Mouse (Mus musculus): Measurements from ENCODE around the gene Kcnj12. TPM values are rescaled to one million over a fixed set of nuclear protein-coding genes. Genes with fewer than 3 reads are reported as not detected.

The Kcnj12 gene
- 1 to 10 TPM; 8.2 to 8.3 TPM for total RNA-seq (2021)

DNA sequence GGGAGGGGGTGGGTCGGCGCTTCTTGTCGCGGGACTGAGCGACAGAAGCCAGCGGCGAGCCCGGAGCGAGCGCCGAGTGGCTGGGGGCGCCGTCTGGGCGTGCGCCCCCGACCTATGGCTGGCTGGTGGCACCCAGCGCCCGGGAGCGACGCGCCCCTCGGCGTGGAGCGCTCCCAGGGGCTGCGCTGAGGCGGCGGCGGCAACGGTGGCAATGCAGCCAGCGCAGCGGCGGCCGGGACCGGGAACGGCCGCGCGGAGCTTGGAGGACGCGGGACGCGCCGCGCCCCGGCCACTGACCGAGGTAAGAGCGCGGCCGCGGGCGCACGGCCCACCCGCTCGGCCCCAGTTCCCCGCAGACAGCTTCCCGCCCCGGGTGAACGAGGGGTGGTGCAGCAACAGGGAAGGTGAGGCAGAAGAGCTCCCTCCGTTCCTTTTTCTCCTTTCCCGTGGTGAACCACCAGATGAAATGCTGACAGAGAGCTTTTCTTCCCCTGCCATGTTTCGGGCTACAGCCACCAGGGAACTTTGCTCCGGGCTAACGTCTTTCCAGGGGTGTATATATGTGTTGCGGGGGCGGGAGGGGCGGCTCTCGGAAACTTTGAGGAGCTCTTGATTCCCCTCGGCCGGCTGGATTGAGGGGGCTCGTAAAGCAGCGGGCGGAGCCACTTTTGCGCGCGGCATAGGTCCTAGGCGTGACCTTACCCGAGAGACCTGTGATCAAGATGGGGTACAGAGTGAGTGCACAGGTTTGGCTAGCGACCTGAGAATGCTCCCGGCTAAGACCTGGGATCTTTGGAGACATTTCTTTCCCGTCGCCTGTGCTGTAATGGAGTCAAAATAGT, at the start of gene Kcnj12:
TSS of gene Kcnj12 (plus strand) at position 15 of the 842 bp plus-strand sequence.
- intact Hi-C loops (cut with DNase I): no loop called here
- DNase-seq (ENCODE audit: extremely low spot score in 1 of 2, low spot score in 2 of 2): no peak

DNA sequence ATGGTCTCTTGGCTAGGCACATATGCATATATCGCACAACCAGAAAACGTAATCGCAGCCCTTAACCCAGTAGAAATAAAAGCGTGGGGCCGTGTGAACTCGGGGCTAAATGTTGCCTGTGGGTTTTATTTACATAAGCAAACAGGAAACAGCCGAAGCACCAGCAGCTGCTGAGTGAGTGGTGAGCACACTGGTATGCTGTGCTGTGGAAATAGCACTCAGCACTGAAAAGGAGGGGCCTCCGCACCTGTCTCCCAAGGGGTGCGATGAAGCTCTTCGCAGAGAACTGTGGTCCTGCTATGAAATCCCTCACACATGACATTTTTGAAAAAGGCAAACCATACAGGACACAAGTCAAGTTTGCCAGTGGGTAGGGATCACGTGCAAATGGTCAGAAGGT, 47.3 kb upstream of the Kcnj12 start:
- intact Hi-C loops (cut with DNase I): no loop called here
- DNase-seq (ENCODE audit: extremely low spot score in 1 of 2, low spot score in 2 of 2): no peak

DNA sequence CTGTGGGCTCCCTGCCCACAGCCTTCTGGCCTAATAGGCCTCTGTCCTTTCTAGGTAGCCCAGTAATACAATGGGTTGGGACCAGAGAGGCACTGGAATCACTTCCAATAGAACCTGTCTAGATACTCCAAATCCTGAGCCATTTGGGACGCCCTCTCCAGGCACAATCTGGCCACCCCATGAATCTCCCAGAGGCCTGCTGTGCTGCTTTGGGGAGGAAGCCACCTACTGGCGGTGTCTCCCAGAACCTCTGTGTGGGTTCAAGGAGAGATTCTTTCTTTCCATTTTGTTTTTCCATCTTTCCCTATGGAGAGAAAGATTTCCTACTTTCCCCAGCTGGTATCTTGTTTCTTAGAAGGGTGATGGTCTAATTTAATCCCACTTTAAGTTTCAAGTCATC, 46.1 kb upstream of the Kcnj12 start:
- DNase-seq (ENCODE audit: extremely low spot score in 1 of 2, low spot score in 2 of 2): no peak
- intact Hi-C loops (cut with DNase I): no loop called here

DNA sequence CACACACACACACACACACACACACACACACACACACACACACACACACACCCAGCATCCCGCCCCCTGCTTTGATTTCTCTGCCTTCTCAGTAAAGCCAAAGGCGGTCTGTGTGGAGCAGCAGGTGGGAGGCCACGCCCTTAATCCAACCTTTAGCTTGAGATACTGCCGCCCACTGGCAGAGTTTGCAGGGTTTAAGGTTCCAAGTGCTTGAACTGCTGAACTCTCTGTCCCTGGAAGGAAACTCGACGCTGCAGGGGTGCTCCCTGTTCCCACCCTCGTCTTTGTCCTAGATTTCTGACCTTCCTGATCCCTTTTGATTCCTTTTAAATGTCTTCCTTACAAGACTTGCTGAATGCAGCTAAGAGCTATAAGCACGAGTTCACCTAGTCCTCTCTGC, 45.6 kb upstream of the Kcnj12 start:
- peak in 1 of 2 experiments; percentile 87 for DNase-seq (ENCODE audit: extremely low spot score in 1 of 2, low spot score in 2 of 2)
- intact Hi-C loops (cut with DNase I): no loop called here

DNA sequence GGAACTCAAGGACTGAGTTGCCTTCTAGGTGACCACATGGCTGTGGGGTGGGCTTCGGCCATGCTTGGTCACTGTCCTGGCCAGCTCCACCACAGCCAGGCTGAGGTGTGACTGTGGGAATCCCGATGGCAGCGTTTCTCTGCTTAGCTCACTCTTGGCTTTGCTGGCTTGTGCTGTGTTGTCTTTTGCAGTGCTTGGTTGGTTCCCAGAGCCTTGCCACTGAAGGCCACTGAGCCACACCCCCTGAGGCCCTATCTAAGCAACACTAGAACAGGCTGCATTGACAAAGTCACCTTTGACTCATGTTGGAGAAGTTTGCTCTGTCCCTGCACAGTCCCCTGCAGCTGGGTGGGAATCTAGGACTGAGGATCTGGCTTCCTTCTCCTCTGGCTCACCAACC, 45.2 kb upstream of the Kcnj12 start:
- intact Hi-C loops (cut with DNase I): no loop called here
- DNase-seq (ENCODE audit: extremely low spot score in 1 of 2, low spot score in 2 of 2): peak in 1 of 2 experiments; percentile 47

DNA sequence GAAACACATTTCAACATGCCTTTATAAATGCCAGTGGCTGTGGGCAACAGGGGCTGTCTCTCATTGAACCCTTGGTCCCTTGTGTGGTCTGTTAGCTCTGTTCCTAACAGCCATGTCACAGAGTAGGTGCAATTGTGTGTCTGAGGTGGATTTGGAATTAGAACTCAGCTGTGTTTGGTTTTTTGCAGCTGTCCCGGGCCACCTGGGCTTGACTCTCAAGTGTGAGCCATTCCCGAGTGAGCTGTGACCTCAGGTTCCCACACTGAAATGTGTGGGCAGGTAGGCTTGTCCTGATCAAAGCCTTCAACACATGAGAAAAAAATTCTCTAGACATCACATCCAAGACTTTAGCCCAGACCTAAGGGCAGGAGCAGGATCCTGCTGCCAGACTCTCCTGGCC, 43.7 kb upstream of the Kcnj12 start:
- no peak for DNase-seq (ENCODE audit: extremely low spot score in 1 of 2, low spot score in 2 of 2)
- intact Hi-C loops (cut with DNase I): no loop called here

DNA sequence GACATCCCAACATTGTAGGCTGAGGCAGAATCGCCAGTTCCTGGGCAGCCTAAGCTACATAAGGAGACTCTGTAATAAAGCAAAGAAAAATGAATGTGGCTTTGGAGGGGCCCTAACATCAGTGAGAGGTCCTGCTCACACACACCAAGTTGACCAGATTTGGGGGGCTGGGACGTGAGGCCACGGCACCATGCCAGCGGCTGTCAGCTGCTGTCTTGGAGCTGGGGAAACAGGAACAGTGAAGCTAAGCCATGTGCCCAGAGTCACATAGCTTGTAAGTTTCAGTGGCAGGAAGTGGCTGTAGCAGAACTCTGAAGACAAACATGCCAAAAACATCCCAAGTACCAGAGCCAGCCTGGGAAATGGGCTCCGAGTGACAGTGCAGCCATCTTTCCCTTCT, 42.6 kb upstream of the Kcnj12 start:
- intact Hi-C loops (cut with DNase I): no loop called here
- no peak for DNase-seq (ENCODE audit: extremely low spot score in 1 of 2, low spot score in 2 of 2)

DNA sequence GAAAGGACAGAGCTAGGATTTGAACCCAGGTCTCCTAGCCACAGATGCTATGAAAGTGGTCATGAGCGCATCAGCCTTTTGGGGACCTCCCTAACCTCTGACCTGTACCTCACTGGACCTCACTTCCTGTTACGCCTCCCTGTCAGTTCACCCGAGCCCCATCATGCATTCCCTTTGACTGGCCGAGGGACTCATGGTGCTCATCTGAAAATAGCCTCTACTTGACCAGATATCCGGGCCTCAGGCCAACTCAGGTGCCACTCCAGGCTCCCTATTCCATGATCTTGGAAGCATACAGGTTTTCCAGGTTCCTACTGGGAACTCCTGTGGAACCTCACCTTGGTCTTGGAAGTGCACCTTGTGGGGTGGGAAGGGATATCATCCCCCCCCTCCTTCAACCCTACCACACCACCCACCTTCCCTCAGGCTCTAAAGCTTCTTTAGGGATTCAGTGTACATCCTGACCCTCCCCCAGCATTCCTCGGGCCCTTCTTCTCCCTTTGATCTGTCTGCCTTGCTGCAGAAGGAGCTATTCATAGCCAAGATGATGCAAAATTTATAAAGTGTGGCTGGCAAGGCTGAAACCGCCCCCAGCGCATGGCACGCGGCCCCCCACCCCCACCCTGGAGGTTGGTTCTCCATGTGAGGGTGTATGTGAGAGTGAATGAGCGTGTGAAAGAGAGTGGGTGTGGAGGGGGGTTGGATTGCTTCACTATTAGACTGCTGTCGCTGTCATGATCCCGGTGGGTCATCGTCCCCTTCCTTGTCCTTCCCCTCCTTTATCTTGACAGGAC, 40.5 kb upstream of the Kcnj12 start:
- intact Hi-C loops (cut with DNase I): no loop called here
- DNase-seq (ENCODE audit: extremely low spot score in 1 of 2, low spot score in 2 of 2): no peak

DNA sequence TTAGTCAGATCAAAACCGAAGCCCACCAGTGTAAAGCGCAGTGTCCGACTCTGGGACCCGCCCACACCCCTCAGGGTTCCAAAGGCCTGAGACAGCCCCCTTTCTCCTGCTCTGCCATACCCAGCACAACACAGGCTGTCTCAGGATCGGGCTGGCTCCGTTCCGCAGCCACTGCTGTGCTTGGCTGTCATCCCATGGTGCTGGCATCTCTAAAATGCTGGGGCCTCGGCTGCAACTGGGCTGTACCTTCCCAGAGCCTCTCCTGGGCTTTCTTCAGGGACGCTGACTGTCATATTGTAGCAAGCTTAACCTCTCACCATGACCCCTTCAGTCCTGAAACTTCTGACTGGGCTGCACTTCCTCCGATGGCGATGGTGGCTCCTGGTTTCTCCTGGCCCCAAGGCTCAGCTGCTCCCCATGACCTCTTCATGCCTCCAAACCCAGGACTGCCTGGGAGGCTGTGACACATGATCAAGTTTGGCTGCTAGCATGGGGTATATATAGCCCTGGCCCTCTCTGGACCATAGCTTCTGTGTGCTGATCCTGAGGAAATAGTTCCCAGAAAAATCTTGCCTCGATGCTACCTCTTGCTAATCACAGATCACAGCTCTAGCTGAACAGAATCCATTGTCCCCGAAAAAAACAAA, 37.3 kb upstream of the Kcnj12 start:
- DNase-seq (ENCODE audit: extremely low spot score in 1 of 2, low spot score in 2 of 2): peak; percentile 38 to 61
- intact Hi-C loops (cut with DNase I): no loop called here

DNA sequence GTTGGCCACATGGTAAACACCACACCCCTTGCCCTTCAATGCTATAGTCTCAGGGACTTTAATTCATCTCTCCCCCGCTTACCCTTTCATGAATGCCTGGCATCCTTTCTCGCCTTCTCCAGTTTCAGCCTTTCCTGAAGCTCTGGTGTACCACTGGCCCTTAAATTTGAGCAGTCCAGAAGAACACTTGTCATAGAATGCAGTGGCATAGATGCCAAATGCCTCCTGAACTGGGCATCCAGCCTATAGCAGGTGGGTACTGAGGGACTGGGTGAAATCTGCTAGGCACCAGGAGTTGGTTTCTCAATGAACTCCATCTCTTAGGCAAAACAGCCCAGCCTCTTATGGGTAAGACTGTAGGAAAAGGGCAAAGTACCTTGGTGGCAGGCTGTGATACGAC, 31.9 kb upstream of the Kcnj12 start:
- no peak for DNase-seq (ENCODE audit: extremely low spot score in 1 of 2, low spot score in 2 of 2)
- intact Hi-C loops (cut with DNase I): no loop called here

DNA sequence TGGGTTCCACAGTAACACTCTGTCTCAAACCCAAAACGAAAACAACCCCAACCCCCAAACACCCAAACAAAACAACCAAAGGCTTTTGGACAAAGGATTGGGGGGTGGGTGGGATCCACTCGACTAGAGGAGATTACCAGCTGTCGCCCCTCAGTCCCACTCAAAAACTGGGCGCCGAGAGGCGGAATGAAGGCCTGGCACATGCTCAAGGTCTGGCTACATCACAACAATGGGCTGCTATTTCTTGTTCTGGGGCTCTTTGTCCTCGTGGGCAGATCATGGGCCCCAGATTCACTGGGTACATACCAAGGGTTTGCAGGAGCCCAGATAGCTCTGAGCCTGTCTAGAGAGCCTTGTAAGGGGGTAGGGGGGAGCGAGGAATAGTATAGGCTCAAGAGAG, 19.6 kb upstream of the Kcnj12 start:
- intact Hi-C loops (cut with DNase I): no loop called here
- DNase-seq (ENCODE audit: extremely low spot score in 1 of 2, low spot score in 2 of 2): no peak

DNA sequence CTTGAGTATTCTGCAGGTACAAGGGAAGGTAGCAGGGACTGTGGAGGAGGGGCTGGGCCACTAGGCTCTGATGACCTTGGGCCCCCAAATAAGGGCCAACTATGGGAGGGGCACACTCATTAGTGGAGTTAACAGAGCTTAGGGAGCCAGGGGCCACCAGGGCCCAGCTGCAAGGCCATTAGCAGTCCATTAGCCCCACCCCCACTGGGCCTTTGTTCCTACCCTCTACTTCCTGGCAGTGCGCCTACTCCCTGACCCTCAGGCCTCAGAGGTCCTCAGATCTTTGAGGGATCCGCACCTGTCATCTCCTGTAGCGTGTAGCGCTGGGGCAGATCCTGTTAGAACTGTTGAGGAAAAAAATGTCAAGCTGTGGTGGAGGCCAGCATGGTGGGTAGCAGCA, 18.3 kb upstream of the Kcnj12 start:
- DNase-seq (ENCODE audit: extremely low spot score in 1 of 2, low spot score in 2 of 2): peak in 1 of 2 experiments; percentile 52
- intact Hi-C loops (cut with DNase I): no loop called here

DNA sequence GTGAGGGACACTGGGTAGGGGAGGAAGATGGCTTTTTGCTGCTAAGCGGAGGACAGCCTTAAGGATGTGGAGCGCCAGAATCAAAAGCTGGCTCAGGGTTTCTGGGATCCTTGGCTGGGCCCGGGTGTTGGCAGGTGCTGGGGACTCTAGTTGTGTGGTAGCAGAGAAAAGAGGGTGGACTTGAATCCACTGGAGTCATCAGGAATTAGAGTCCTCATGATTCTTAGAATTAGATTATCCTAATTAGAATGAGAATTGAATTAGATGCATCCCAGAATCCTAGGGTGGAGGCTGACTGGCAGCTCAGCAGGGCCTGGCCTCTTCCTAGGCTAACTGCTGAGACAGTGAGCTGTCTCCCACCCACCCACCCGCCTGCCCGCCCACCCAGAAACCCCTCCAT, 17.6 kb upstream of the Kcnj12 start:
- DNase-seq (ENCODE audit: extremely low spot score in 1 of 2, low spot score in 2 of 2): no peak
- intact Hi-C loops (cut with DNase I): no loop called here

DNA sequence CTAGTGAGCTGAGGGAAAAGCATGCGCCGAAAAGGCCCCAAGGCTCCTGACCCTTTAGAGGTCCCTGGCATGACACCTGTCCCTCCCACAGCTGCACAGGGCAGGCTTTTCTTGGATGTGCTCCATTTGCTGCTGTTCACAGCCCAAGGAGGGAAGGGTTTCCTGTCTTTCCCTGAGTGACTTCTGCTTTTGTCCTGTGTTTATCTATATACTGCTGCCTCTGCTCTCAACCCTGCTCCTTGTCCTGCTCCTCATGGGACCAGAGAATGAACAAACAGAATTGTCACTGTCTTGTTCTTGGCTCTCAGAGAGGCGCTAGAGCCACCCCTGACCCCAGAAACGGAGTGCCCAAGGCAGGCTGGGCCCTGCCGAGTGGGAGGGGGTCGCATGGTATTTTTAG, 17.0 kb upstream of the Kcnj12 start:
- DNase-seq (ENCODE audit: extremely low spot score in 1 of 2, low spot score in 2 of 2): no peak
- intact Hi-C loops (cut with DNase I): no loop called here

DNA sequence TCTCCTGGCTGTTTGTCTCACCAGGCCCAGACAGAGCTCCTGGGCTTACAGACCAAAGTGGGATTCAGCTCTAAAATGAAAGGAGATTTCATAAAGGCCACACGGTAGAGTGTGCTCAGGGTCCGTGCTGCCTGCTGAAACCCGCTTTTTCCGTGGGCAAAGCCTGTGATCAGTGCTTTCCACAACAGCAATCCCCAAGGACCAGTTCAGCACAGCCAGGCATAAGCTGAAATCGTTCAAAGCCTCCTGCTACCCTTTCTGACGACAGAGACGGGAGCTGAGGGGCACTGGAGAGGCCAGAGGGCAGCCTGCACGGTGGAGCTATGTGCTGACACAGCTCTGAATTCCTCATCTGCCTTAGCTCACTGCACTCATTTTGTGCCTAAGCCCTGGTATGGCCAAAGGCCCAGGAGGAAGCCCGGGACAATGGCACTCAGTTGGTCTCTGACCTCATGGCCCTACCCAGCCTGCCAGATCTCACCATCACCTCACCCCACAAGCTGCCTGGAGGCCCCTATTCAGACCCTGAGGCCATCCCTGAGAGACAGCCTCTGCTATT, 10.5 kb upstream of the Kcnj12 start:
- peak in 1 of 2 experiments; percentile 19 for DNase-seq (ENCODE audit: extremely low spot score in 1 of 2, low spot score in 2 of 2)
- intact Hi-C loops (cut with DNase I): no loop called here

DNA sequence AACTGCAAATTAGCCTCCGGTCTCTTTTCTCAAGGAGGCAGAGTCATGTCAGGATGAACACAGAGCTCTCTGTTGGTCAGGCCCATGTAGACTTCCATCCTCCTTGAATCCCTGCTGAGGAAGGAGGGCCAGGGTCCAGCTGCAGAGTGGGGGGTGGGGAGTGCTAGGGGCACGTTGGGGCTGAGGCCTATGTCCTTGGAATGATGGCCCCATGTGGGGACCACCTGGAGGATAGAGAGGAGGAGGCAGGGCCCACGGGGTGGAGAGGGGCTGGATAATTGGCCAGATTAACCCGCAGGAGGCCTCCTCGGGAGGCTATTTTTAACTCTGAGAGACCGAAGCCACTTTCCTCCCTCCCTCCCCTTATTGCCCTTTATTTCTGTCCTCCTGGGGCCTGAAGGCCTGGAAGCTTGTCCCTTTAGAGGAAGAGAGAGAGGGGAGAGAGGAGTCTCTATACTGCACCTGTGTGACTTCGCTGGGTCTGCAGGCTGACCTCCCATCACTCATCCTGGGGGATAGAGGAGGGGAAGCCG, 5.4 kb upstream of the Kcnj12 start:
- intact Hi-C loops (cut with DNase I): no loop called here
- DNase-seq (ENCODE audit: extremely low spot score in 1 of 2, low spot score in 2 of 2): peak in 1 of 2 experiments; percentile 63

DNA sequence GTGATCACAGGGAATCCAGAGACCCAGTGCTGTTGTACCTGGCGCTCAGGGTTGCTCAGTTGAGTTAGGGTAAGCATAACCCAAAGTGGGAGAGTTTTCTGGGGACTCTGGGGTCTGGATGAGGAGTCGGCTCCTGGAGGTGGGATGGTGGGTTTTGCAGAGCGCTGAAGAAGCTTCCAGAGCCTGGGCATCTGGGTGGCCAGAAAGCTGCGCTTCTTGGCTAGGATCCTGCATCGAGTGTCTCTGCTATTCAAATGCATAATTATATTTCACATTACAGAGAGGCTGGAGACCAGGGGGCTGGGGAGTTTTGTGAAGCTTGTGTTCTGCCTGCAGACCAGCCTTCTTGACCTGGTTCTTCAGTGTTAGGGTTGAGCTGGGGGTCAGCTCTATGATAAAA, 1.2 kb upstream of the Kcnj12 start:
- intact Hi-C loops (cut with DNase I): no loop called here
- no peak for DNase-seq (ENCODE audit: extremely low spot score in 1 of 2, low spot score in 2 of 2)

DNA sequence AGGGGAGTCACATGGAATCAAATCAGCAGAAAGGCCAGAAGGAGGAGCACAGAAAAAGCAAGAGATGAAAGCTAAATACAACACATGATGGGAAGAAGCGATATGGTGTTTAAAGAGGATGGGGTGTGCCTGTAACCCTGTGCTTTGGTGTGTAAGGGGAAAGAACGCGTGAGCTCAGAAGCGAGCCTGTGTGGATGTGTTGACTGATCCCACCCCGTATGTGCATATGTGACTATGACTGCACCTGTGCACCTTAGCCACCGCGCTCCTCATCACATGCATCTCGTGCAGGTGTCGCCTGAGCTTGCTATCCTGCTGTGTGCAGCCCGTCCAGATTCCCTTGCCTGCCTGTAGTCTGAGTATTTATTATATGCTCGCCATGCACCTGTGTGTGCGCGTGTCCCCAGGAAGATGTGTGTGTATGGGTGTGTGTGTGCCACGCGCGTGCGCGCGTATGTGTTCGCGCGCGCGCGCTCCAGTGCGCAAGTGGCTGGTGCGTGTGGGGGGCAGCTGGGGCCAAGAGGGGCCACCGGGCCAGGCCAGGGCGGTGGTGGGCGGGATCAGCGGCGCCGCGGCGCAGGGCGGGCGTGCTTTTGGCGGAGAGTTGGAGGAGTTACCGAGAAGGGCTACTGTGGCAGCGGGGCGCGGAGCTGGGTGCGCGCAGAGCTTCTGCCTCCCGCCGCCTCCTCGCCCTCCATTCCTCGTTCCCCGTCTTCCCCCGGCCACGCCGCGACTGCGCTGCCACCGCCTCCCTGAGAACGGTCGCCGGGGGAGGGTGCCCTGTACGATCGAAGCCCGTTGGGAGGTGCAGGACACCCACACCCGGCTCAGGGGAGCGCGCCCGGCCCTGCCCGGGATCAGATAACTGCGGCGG, 451 bp upstream of the Kcnj12 start:
- DNase-seq (ENCODE audit: extremely low spot score in 1 of 2, low spot score in 2 of 2): peak in 1 of 2 experiments; percentile 61
- intact Hi-C loops (cut with DNase I): no loop called here

All from left cerebral cortex, postnatal 10 days (tissue).